Mouse (Mus musculus): Measurements from ENCODE around the gene Clstn3.
"Not testable (repeated sequence)": the region's sequence is repeated elsewhere in the genome, so short reads cannot be mapped to it uniquely, and the experiment has no call there.

Gene Clstn3

GRCm38 (mm10) chr6:124414150-124414926, 50.3 kb downstream of the Clstn3 start:
- DNase-seq (ENCODE audit: low spot score): peak; percentile 29

GRCm38 (mm10) chr6:124413770-124414149, 50.8 kb downstream of the Clstn3 start:
- no peak for DNase-seq (ENCODE audit: low spot score)

GRCm38 (mm10) chr6:124408355-124408754, 56.2 kb downstream of the Clstn3 start:
- DNase-seq (ENCODE audit: low spot score): no peak

- DNase-seq (ENCODE audit: low spot score): no peak
Measured at GRCm38 (mm10) chr6:124407180-124407579, 57.4 kb downstream of the Clstn3 start.

- no peak for DNase-seq (ENCODE audit: low spot score)
Measured at GRCm38 (mm10) chr6:124406326-124406725, 58.3 kb downstream of the Clstn3 start.

GRCm38 (mm10) chr6:124399738-124400137, 64.9 kb downstream of the Clstn3 start:
- DNase-seq (ENCODE audit: low spot score): no peak

GRCm38 (mm10) chr6:124394991-124395390, 69.6 kb downstream of the Clstn3 start:
- not testable (repeated sequence) for DNase-seq (ENCODE audit: low spot score)

Measured in c-Kit-positive CD71-positive TER-119-positive erythroid progenitor cells, embryonic 14.5 days (primary cell).